Mouse (Mus musculus): ENCODE results near the gene Hrh2. TPM values are rescaled to one million over a fixed set of nuclear protein-coding genes. Genes with fewer than 3 reads are reported as not detected.

Hrh2 gene
- polyA plus RNA-seq, 1 experiment from 2014 or later: 2.6 TPM

- H3K4me2 ChIP-seq (replicated peaks; ENCODE audit: low read depth): no peak overlapping the region
- 64% methylated on average over 4 of the region's 4 CpGs for WGBS
- H3K36me3 ChIP-seq (ENCODE audit: control insufficient read depth, insufficient read depth, low read length): no peaks in the 10 kb centered on the region
- H3K9me3 ChIP-seq (ENCODE audit: control insufficient read depth, low read length): no peaks in the 10 kb centered on the region
- H3K27me3 ChIP-seq (ENCODE audit: control insufficient read depth, insufficient read depth, low read length): no peaks in the 10 kb centered on the region
- no peak for TF ChIP-seq CTCF (IDR thresholded peaks at IDR 0.05; ENCODE audit: low read depth)
- no peak for TF ChIP-seq EP300 (optimal IDR thresholded peaks at IDR 0.05)
- no peaks in the 10 kb centered on the region for H3K4me1 ChIP-seq (replicated peaks; ENCODE audit: control insufficient read depth, insufficient read depth)
- no peak for ATAC-seq (ENCODE audit: low FRiP score, low TSS enrichment)
- no peak overlapping the region for H3K27ac ChIP-seq (replicated peaks)
- DNase-seq (ENCODE audit: low spot score): no peak
- no peak overlapping the region for H3K4me3 ChIP-seq (ENCODE audit: low read depth, low read length)
- H3K9ac ChIP-seq (ENCODE audit: low read length): no peak overlapping the region
Measured at GRCm38 (mm10) chr13:54176406-54177020, 15.4 kb upstream of the Hrh2 start.

DNA sequence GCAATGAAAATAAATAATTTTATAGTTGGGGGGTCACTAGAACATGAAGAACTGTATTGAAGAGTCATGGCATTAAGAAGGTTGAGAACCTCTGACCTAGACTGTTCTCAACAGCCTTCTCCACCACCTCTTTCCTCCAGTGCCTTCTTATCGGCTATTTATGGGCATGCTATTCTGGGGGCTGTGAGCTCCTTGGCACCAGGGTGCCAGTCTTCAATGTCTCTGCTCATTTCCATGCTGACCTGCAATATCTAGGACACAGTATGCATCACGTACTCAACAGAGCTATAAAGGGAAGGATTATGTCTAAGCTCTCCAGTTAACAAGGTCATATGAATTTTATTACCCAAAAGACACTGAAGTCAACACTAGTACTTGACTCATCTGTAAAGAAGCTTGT is 14.6 kb upstream of the Hrh2 start:
- TF ChIP-seq EP300 (optimal IDR thresholded peaks at IDR 0.05) (no peak), CTCF (IDR thresholded peaks at IDR 0.05; ENCODE audit: low read depth) (no peak)
- 75% methylated on average over 2 of the region's 2 CpGs for WGBS
- H3K27me3 ChIP-seq (ENCODE audit: control insufficient read depth, insufficient read depth, low read length): no peaks in the 10 kb centered on the region
- no peak overlapping the region for H3K27ac ChIP-seq (replicated peaks)
- ATAC-seq (ENCODE audit: low FRiP score, low TSS enrichment) (no peak), DNase-seq (ENCODE audit: low spot score) (no peak)
- no peak overlapping the region for H3K9ac ChIP-seq (ENCODE audit: low read length)
- no peaks in the 10 kb centered on the region for H3K9me3 ChIP-seq (ENCODE audit: control insufficient read depth, low read length)
- no peak overlapping the region for H3K4me2 ChIP-seq (replicated peaks; ENCODE audit: low read depth)
- no peaks in the 10 kb centered on the region for H3K36me3 ChIP-seq (ENCODE audit: control insufficient read depth, insufficient read depth, low read length)
- H3K4me1 ChIP-seq (replicated peaks; ENCODE audit: control insufficient read depth, insufficient read depth): no peaks in the 10 kb centered on the region
- H3K4me3 ChIP-seq (ENCODE audit: low read depth, low read length): no peak overlapping the region

DNA sequence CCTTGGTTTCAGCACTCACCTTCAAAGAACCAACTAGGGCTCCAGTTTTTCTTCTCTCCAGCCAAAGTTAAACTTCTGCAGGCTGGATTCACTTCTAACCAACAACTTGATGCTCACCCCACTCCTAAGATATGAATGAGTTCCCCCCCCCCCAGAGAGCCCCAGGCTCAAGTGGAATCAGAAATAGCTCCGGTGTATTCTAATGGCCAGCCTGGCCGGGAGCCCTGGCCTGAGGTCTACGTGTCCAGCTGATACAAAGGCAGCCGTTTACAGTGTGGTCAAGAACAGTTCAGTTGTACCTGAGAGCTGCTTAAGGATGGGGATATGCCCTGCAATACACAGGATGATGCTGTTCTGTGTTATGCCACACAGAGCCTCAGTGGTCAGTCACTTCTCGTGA is 13.3 kb upstream of the Hrh2 start:
- Histone ChIP-seq H3K9ac (ENCODE audit: low read length) (no peak overlapping the region), H3K27me3 (ENCODE audit: control insufficient read depth, insufficient read depth, low read length) (no peaks in the 10 kb centered on the region), H3K4me2 (replicated peaks; ENCODE audit: low read depth) (no peak overlapping the region), H3K4me3 (ENCODE audit: low read depth, low read length) (no peak overlapping the region), H3K9me3 (ENCODE audit: control insufficient read depth, low read length) (no peaks in the 10 kb centered on the region), H3K4me1 (replicated peaks; ENCODE audit: control insufficient read depth, insufficient read depth) (no peaks in the 10 kb centered on the region), H3K36me3 (ENCODE audit: control insufficient read depth, insufficient read depth, low read length) (no peaks in the 10 kb centered on the region), H3K27ac (replicated peaks) (no peak overlapping the region)
- TF ChIP-seq EP300 (optimal IDR thresholded peaks at IDR 0.05): no peak
- TF ChIP-seq CTCF (IDR thresholded peaks at IDR 0.05; ENCODE audit: low read depth): no peak
- 53% methylated on average over 5 of the region's 5 CpGs for WGBS
- ATAC-seq (ENCODE audit: low FRiP score, low TSS enrichment): no peak
- DNase-seq (ENCODE audit: low spot score): no peak

DNA sequence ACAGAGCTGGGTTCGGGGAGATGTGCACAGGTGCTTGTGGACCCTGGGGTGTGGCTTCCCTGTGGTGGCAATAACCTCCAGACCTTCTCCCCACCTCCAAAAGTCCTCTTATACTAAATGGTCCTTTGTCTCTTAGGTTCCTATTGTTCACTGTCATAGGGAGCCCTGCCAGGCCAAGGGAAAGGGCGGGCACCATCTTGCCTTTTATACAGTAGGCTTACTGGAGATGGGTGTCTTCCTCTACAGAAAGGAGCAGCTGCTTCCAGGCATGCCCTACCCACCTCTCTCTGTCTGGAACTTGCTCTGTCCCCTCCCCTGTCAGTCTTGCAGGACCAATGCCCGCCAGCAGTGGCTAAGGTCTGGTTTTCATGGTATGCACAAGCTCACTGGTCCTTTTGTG is 12.0 kb upstream of the Hrh2 start:
- TF ChIP-seq EP300 (optimal IDR thresholded peaks at IDR 0.05) (no peak), CTCF (IDR thresholded peaks at IDR 0.05; ENCODE audit: low read depth) (no peak)
- DNase-seq (ENCODE audit: low spot score): no peak
- no peak for ATAC-seq (ENCODE audit: low FRiP score, low TSS enrichment)
- Histone ChIP-seq H3K36me3 (ENCODE audit: control insufficient read depth, insufficient read depth, low read length) (no peaks in the 10 kb centered on the region), H3K9me3 (ENCODE audit: control insufficient read depth, low read length) (no peaks in the 10 kb centered on the region), H3K27me3 (ENCODE audit: control insufficient read depth, insufficient read depth, low read length) (no peaks in the 10 kb centered on the region), H3K4me3 (ENCODE audit: low read depth, low read length) (no peak overlapping the region), H3K4me2 (replicated peaks; ENCODE audit: low read depth) (no peak overlapping the region), H3K27ac (replicated peaks) (no peak overlapping the region), H3K4me1 (replicated peaks; ENCODE audit: control insufficient read depth, insufficient read depth) (no peaks in the 10 kb centered on the region), H3K9ac (ENCODE audit: low read length) (no peak overlapping the region)
- WGBS: 86% methylated on average over 3 of the region's 3 CpGs

DNA sequence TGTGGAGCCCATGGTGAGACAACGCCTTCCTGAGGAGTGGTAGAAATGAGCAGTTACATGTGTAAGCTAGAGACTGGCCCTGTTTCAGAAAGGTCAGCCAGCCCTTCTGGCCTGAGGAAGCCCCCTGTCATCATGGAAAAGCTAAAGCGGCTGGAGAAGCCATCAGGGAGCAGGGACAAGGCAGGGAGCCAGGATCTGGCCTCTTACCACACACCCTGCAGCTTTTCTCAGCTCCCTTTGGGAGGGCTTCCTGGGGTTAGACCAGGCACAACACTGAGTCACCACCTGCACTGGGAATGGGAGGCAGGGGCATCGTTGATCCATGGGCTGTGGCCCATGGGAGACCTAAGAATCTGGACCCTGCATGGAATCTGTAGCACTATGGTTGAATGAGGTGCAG is 11.5 kb upstream of the Hrh2 start:
- DNase-seq (ENCODE audit: low spot score): no peak
- WGBS: 33% methylated on average over 3 of the region's 3 CpGs
- no peak for TF ChIP-seq CTCF (IDR thresholded peaks at IDR 0.05; ENCODE audit: low read depth)
- TF ChIP-seq EP300 (optimal IDR thresholded peaks at IDR 0.05): no peak

DNA sequence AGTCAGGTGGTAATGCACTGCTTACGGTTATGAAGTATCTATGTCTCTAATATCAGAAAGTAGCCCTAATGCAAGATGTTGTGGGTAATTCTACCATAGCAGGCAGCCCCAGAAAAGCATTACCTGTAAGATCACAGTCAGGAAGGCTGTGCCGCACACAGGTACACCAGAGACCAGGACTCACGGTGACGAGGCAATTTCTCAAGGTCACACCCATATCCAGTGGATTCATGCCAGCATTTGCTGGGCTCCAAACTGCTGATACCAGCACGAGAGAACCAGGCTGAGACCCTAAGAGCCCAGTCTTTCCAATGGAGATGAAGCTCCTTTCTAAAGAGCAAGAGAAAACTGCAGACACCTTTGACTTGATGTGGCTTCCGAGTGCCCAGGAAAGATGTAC is 10.6 kb upstream of the Hrh2 start:
- 79% methylated on average over 6 of the region's 6 CpGs for WGBS

More for the DNA sequence above, 11.5 kb upstream of the Hrh2 start:
- no peaks in the 10 kb centered on the region for H3K9me3 ChIP-seq (ENCODE audit: control insufficient read depth, low read length)
- no peaks in the 10 kb centered on the region for H3K27me3 ChIP-seq (ENCODE audit: control insufficient read depth, insufficient read depth, low read length)
- H3K27ac ChIP-seq (replicated peaks): no peak overlapping the region
- H3K4me3 ChIP-seq (ENCODE audit: low read depth, low read length): no peak overlapping the region
- H3K4me1 ChIP-seq (replicated peaks; ENCODE audit: control insufficient read depth, insufficient read depth): no peaks in the 10 kb centered on the region
- no peak overlapping the region for H3K9ac ChIP-seq (ENCODE audit: low read length)
- H3K36me3 ChIP-seq (ENCODE audit: control insufficient read depth, insufficient read depth, low read length): no peaks in the 10 kb centered on the region
- ATAC-seq (ENCODE audit: low FRiP score, low TSS enrichment): 0 out of 2 replicates have a peak, but pooled peaks have one; percentile 29
- no peak overlapping the region for H3K4me2 ChIP-seq (replicated peaks; ENCODE audit: low read depth)

More for the DNA sequence above, 10.6 kb upstream of the Hrh2 start:
- no peak for ATAC-seq (ENCODE audit: low FRiP score, low TSS enrichment)
- no peaks in the 10 kb centered on the region for H3K36me3 ChIP-seq (ENCODE audit: control insufficient read depth, insufficient read depth, low read length)
- no peak overlapping the region for H3K27ac ChIP-seq (replicated peaks)
- no peaks in the 10 kb centered on the region for H3K27me3 ChIP-seq (ENCODE audit: control insufficient read depth, insufficient read depth, low read length)
- no peak for DNase-seq (ENCODE audit: low spot score)
- H3K9ac ChIP-seq (ENCODE audit: low read length): no peak overlapping the region
- no peak overlapping the region for H3K4me3 ChIP-seq (ENCODE audit: low read depth, low read length)
- no peaks in the 10 kb centered on the region for H3K4me1 ChIP-seq (replicated peaks; ENCODE audit: control insufficient read depth, insufficient read depth)
- no peaks in the 10 kb centered on the region for H3K9me3 ChIP-seq (ENCODE audit: control insufficient read depth, low read length)
- no peak overlapping the region for H3K4me2 ChIP-seq (replicated peaks; ENCODE audit: low read depth)
- TF ChIP-seq CTCF (IDR thresholded peaks at IDR 0.05; ENCODE audit: low read depth) (no peak), EP300 (optimal IDR thresholded peaks at IDR 0.05) (no peak)

Measured in stomach, postnatal 0 days (tissue).